Mouse (Mus musculus) heart, postnatal 0 days (tissue): ENCODE measurements around the gene Gm26938.

ENCODE experiments used
- CTCF ChIP-seq: IDR thresholded peaks from 2 replicates; pipeline ENCODE4 v1.5.1; 2016; ENCODE audit warnings: antibody characterized with exemption, control low read depth, low read depth
- EP300 ChIP-seq: IDR thresholded peaks from 2 replicates; pipeline ENCODE4 v1.6.1; 2016; ENCODE audit warnings: antibody characterized with exemption, low read depth

- no peak for TF ChIP-seq CTCF
- no peak for TF ChIP-seq EP300
Measured at GRCm38 (mm10) chr5:139796001-139796620, 30.1 kb downstream of the Gm26938 start.
